Mouse (Mus musculus): ENCODE results near the gene Pknox1.
A peak's percentile ranks its signal among the peaks of the same experiment; 100 is the strongest.
"Not testable (repeated sequence)": the region's sequence is repeated elsewhere in the genome, so short reads cannot be mapped to it uniquely, and the experiment has no call there.

Gene Pknox1

DNA sequence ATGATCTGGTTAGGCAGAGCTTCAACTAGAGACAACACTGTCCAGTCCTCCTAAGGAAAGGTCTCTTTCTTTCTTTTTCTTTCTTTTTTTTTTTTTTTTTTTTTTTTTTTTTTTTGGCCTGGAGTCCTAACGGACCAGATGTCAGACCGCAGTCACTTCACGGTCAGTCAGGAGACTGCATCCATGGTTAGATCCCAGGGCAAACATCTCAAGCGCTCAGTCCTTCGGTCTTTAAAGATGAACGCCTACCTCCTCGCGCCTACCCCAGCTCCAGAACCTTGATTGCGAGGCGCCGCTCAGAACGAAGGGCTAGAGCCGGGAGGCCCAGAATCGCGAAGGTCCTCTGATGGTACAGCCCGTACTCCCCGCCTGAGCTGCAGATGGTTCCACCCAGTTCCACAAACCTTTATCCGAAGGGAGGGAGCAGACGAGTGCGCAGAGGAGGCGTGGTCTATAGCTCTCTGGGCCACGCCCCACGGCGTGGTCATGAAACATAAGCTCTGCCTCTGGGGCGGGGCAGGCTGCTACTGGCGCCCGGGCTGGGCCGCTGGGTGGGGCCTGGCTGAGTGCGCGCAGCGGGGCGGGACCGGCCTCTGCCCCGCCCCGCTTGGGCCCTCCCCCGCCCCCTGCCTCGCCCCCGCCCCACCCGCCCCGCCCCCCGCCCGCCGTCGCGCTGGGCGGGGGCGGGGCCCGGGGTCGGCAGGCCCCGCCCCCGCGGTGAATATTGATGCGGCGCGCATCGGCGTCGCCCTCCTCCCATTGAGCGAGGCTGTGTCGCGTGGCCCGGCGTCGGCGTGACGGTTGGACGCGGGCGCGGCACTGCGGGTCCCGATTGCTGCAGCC, at the start of gene Pknox1:
TSS of gene Pknox1 (plus strand) at position 720 of the 843 bp plus-strand sequence.
- peak; percentile 99 for DNase-seq (ENCODE audit: inconsistent ontology term)

GRCm38 (mm10) chr17:31519344-31519945, 45.1 kb upstream of the Pknox1 start:
- DNase-seq (ENCODE audit: inconsistent ontology term): no peak

DNA sequence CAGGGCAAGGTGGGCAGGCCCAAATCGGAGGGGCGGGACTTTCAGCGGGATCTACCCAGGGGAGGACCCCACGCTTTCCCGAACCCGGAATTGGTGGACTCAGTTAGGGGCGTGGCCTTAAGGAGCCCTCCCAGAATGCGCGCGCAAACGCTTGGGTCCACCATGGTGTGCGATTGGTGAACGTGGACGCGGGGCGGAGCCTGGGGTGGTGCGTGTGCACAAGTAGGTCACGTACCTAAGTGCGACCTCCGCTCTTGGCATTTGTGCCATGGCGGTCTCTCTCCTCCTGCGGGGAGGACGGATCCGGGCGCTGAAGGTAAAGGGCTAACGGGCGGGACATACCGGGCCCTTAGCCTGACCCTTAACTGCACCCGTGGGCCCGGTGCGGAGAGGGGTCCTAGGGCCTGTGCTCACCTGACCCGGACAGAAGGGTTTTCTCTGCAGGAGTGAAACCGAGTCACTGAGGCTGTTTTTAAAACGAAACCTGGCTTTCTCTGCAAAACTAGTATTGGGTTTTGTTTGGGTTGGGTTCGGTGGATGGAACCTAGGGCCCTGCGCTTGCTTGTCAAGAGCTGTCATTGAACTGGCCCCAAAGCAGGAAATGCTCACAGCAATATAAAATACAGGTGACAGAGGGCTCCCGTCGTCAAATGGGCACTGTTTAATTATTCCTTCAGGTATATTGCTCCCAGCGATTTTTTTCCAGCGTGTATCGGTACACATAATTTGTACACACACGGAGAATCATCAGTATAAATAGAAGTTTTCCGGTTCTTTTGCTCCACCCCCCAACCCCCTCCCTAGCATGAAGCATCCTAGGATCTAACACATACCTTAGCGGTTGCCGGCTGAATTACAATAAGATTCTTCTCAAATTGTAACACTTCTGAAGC, 44.3 kb upstream of the Pknox1 start, which contains the start of the genes Wdr4 and Ndufv3:
TSS of gene Wdr4 (minus strand) at position 35 of the 893 bp plus-strand sequence.
TSS of gene Ndufv3 (plus strand) at position 170 of the 893 bp plus-strand sequence.
- peak; percentile 99 for DNase-seq (ENCODE audit: inconsistent ontology term)

GRCm38 (mm10) chr17:31520895-31521294, 43.6 kb upstream of the Pknox1 start:
- DNase-seq (ENCODE audit: inconsistent ontology term): peak; percentile 25

GRCm38 (mm10) chr17:31521948-31522347, 42.6 kb upstream of the Pknox1 start:
- no peak for DNase-seq (ENCODE audit: inconsistent ontology term)

DNA sequence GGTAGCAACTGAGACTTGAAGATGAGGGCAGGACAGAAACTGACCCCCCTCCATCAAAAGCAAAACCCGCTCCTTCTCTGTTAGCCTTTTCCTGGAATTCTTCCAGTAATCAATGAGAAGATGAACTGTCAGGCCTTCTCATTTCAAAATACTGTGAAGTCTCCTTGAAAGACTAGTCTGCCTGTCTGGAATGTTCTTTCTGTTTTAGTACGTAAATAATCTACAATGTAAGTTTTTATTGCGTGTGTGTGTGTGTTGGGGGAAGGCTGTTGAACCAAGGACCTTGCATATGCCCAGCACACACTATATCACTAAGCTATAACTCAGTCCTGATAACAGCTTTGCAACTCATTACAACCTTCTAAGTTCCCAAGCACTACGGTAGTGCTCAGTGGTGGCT, 39.4 kb upstream of the Pknox1 start:
- DNase-seq (ENCODE audit: inconsistent ontology term): no peak

GRCm38 (mm10) chr17:31525816-31526215, 38.7 kb upstream of the Pknox1 start:
- DNase-seq (ENCODE audit: inconsistent ontology term): no peak

DNA sequence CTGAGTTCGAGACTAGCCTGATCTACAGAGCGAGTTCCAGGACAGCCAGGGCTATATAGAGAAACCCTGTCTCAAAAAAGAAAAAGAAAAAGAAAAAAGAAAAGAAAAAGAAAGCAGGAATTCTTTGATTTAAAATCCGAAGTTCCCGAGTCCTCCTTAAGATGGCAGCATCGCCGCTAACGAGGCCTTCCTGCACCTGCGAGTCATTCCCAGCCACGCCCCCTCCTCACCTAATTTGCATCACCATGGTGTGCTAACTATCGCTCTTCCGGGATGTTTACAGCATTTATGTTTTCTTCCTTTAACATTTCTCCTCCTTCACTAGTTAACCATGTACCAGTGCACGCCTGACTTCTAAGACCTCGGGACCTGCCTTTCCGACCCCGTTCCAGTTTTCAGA, 35.2 kb upstream of the Pknox1 start:
- peak; percentile 45 for DNase-seq (ENCODE audit: inconsistent ontology term)

GRCm38 (mm10) chr17:31531441-31532158, 32.9 kb upstream of the Pknox1 start:
- no peak for DNase-seq (ENCODE audit: inconsistent ontology term)

- DNase-seq (ENCODE audit: inconsistent ontology term): not testable (repeated sequence)
Measured at GRCm38 (mm10) chr17:31532331-31532730, 32.2 kb upstream of the Pknox1 start.

GRCm38 (mm10) chr17:31535358-31535757, 29.2 kb upstream of the Pknox1 start:
- no peak for DNase-seq (ENCODE audit: inconsistent ontology term)

DNA sequence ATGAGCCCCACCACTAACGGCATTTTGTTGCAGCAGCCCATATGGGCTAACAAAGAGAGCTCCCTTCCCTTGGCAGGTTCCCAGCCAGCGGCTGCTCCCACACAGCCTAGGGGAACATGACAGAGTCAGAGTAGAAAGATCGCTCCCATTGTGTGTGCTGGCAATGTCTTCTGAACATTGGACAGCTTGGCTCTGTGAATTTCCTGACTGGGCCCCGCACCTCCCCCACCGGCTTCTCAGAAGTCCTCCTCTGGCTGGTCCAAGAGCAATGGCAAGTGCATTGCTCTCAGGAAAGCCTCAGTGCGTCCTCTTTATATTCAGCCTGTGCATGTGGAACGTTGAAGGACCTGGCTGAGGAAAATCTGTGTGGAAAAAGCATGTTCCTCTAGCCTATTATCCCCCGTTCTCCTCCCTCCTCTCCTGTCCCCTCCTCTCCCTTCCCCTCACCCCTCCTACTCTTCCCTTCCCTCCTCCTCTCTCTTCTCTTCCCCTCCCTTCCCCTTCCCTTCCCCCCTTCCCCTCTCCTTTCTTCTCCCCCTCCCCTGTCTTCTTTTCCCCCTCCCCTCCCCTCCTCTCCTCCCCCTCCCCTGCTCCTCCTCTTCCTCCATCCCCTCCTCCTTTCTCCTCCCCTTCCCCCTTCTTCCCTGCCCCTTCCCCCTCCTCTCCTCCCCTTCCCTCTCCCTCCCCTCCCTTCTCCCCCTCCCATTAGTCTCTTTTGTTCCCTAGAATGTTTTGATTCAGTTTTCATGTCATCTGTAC, 28.5 kb upstream of the Pknox1 start:
- peak; percentile 92 for DNase-seq (ENCODE audit: inconsistent ontology term)

DNA sequence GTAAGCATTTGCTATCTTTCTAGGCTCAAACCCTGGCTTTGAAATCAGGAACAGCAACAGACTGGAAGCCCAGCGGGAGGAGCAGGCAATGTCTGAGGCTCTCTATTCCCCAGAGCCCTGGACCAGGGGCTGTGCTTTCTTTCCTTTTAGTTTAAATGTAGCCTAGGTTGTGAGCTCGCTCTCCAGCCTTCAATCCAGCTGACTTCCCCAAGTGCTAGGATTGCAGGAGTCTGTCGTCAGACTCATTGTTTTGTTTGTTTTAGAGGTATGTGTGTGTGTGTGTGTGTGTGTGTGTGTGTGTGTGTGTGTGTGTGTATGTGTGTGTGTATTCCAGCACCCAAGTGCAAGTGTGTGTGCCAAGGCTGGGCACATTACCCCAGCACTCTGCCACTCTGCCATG, 24.4 kb upstream of the Pknox1 start:
- DNase-seq (ENCODE audit: inconsistent ontology term): no peak

DNA sequence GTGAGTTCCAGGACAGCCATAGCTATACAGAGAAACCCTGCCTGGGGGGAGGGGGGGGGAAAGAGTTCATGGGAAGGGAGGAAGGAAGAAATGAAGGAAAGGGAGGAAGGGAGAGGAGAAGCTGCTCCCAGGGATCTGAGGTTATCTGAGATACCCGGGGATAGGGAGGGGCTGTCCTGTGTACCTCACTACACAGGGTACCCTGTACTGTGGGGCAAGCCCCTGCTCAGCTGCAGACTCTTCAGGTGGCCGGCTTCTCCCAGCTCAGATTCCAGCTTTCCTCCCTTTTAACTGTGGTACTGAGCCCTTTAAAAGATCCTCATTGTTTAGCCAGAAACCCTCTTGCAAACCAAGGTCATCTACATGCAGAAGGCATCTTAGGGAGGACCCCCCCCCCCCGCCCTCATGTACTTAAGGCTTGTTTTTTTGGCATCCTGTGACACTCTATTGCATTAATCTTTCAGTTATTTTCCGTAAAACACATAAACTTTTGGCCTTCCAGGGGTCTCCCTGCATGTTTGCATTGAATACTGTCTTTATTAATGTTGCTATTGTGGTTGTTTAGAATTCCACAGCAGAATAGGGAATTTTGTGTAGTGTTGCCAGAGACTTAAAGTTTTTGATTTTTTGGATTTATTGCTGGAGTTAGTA, 23.6 kb upstream of the Pknox1 start:
- no peak for DNase-seq (ENCODE audit: inconsistent ontology term)

GRCm38 (mm10) chr17:31541460-31541831, 23.1 kb upstream of the Pknox1 start:
- no peak for DNase-seq (ENCODE audit: inconsistent ontology term)

DNA sequence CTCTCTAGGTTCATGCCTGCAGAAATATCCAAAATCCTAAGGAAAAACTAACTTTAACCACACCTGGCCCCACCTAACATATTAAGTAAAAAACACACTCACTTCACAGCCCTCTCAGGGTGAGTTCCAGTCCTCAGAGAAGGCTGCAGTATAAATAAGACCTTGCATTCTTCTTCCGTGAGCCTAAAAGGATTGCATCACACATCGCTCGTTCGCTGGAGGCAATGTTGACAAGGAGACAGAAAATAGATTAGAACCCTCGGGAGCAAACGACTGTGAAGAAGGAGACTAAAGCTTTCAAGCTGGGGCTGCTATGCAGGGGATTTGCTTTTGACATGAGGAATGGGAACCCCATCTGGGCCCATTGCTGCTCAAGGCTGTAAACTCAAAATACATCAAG, 21.0 kb upstream of the Pknox1 start:
- DNase-seq (ENCODE audit: inconsistent ontology term): no peak

GRCm38 (mm10) chr17:31546444-31547196, 17.9 kb upstream of the Pknox1 start:
- DNase-seq (ENCODE audit: inconsistent ontology term): no peak

DNA sequence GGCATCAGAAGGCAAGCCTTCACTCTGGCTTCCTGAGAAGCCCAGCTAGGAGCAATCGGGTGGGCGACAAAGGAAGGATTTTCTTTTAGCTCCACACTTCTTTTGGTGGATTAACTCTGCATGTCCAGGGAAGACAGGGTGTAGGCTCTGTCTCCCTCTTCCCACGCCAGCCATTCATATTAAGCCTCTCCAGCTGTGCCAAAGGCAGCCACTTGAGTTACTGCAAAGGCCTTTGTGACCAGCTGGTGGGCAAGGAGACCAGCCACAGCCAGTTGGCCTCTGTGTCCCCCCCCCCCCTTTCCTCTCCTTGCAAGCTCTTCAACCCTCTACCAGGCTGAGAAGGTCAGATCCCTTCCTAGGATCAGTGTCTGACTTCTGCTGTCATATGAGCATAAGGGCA, 16.6 kb upstream of the Pknox1 start:
- DNase-seq (ENCODE audit: inconsistent ontology term): no peak

GRCm38 (mm10) chr17:31549389-31549788, 15.1 kb upstream of the Pknox1 start:
- no peak for DNase-seq (ENCODE audit: inconsistent ontology term)
